Mouse (Mus musculus): ENCODE measurements at regions not wholly inside any gene's neighbourhood (a gene's known extent, or its start where the extent isn't known, plus 50 kb on each side); places are given as distances from the start of the nearest gene placed in this dataset.
A peak's percentile ranks its signal among the peaks of the same experiment; 100 is the strongest.

GRCm38 (mm10) chr13:97312420-97313370 is 71.8 kb downstream of the Enc1 start:
- no peak for DNase-seq (ENCODE audit: extremely low read depth, low read depth, low spot score)

GRCm38 (mm10) chr13:97311340-97311739 is 70.4 kb downstream of the Enc1 start:
- no peak for DNase-seq (ENCODE audit: extremely low read depth, low read depth, low spot score)

GRCm38 (mm10) chr13:97310855-97311189 is 69.9 kb downstream of the Enc1 start:
- DNase-seq (ENCODE audit: extremely low read depth, low read depth, low spot score) = no peak

GRCm38 (mm10) chr13:97310186-97310854 is 69.4 kb downstream of the Enc1 start:
- peak; percentile 36 for DNase-seq (ENCODE audit: extremely low read depth, low read depth, low spot score)

- DNase-seq (ENCODE audit: extremely low read depth, low read depth, low spot score) = no peak
Observed at GRCm38 (mm10) chr13:97309411-97309810, 68.5 kb downstream of the Enc1 start.

GRCm38 (mm10) chr13:97308431-97308830 is 67.5 kb downstream of the Enc1 start:
- DNase-seq (ENCODE audit: extremely low read depth, low read depth, low spot score) = no peak

All from fat pad, adult 2 months (tissue).